Mouse (Mus musculus) neural tube, embryonic 14.5 days (tissue): ENCODE measurements around the gene Arih2. TPM values are rescaled to one million over a fixed set of nuclear protein-coding genes. Genes with fewer than 3 reads are reported as not detected.

ENCODE experiments used
- ATAC-seq: fragments of 200-750 bp; cut with Nextera tagmentation; 2 replicates; pipeline ENCODE4 v1.8.0; 2017; ENCODE audit warnings: low read depth, mild to moderate bottlenecking, moderate TSS enrichment, moderate library complexity
- H3K27ac ChIP-seq: fragments of 300-500 bp; sonication (generic); 2 replicates; pipeline ENCODE4 v1.5.1; 2014; ENCODE audit warnings: low read depth, mild to moderate bottlenecking, control low read depth, low read length, moderate library complexity, mixed read lengths
- H3K27me3 ChIP-seq: fragments of 300-500 bp; sonication (generic); 2 replicates; pipeline ENCODE4 v1.6.1; 2014; ENCODE audit warnings: low read length; ENCODE audit not compliant: control insufficient read depth, insufficient read depth
- H3K36me3 ChIP-seq: fragments of 300-500 bp; sonication (generic); 2 replicates; pipeline ENCODE4 v1.6.1; 2014; ENCODE audit warnings: low read length, mixed read lengths; ENCODE audit not compliant: control insufficient read depth, insufficient read depth
- H3K4me1 ChIP-seq: fragments of 300-500 bp; sonication (generic); 2 replicates; pipeline ENCODE4 v1.6.1; 2014; ENCODE audit warnings: low read length; ENCODE audit not compliant: control insufficient read depth, insufficient read depth
- H3K4me2 ChIP-seq: fragments of 300-500 bp; sonication (generic); 2 replicates; pipeline ENCODE4 v1.6.1; 2014; ENCODE audit warnings: mild to moderate bottlenecking, low read depth, low read length, control low read depth
- H3K4me3 ChIP-seq: fragments of 300-500 bp; sonication (generic); 2 replicates; pipeline ENCODE4 v1.5.1; 2014; ENCODE audit warnings: low read depth, low read length, control low read depth, mixed read lengths
- H3K9ac ChIP-seq: fragments of 300-500 bp; sonication (generic); replicated peaks from 2 replicates; pipeline ENCODE4 v1.6.1; 2014; ENCODE audit warnings: low read depth, mild to moderate bottlenecking, control low read depth, low read length, mixed read lengths
- H3K9me3 ChIP-seq: fragments of 300-500 bp; sonication (generic); 2 replicates; pipeline ENCODE4 v1.6.1; 2016; ENCODE audit warnings: low read length; ENCODE audit not compliant: control insufficient read depth
- WGBS: fragments of 180-500 bp; shearing (Covaris S2); extraction: QIAGEN DNeasy Blood & Tissue Kit; methylation state at CpG from one replicate; pipeline ENCODE4 v1.1.7; 2014; 5-methylcytosine and 5-hydroxymethylcytosine counted together
- polyA plus RNA-seq: library from polyadenylated mRNA; unstranded; fragments of >200 nt; fragmentation: Nextera tagmentation; extraction: Ambion mirVana; gene quantifications from 2 replicates; pipeline ENCODE4 v1.2.1, GENCODE M21; 2014

Arih2 gene
- polyA plus RNA-seq, 1 experiment from 2014 or later = 37.7 TPM

GRCm38 (mm10) chr9:108571401-108571973 lies 77.7 kb downstream of the Arih2 start:
- ATAC-seq = no peak
- Histone ChIP-seq H3K9me3 (no peaks in the 10 kb centered on the region), H3K4me2 (no peak overlapping the region), H3K4me3 (no peak overlapping the region), H3K4me1 (peaks cover 42% of the 10 kb centered on the region), H3K27ac (no peak overlapping the region), H3K27me3 (no peaks in the 10 kb centered on the region), H3K36me3 (peaks cover 45% of the 10 kb centered on the region), H3K9ac (no peak overlapping the region)
- 96% methylated on average over 16 of the region's 16 CpGs for WGBS

DNA sequence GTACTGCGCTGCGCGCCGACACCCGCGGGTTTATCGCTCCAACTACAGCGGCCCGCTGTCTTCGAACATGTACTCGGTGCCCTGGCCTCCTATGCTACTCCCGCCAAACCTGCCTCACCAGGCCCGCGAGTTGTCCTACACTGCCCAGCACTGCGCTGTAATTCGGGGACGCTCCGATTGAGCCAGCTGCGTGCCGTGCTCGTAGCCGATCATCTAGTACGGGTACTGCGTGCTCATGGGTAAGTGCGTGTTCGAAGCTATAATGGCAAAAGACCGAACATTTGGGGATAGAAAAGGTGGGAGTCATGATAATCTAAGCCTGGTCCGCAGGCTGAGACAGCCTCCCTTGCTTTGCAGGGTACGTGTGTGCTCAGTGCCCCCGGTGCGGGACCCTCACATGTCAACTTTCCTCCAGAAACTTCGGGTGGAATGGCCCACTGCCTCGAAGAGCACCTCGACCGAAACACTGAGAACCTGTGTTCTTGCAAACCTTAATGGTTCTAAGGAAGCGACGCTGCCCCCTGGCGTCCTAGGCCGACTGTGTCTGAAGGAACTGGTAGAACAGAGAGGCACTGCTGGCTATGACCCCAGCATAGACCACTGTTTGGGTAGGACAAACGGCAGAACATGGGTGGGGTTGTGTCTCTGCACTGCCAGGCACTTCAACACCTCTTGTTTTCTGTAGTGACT lies 78.8 kb downstream of the Arih2 start:
- H3K4me2 ChIP-seq = peak overlapping the region; percentile 71
- peak overlapping the region; percentile 46 for H3K4me3 ChIP-seq
- peaks cover 39% of the 10 kb centered on the region for H3K4me1 ChIP-seq
- H3K27ac ChIP-seq = peak overlapping the region; percentile 35
- H3K27me3 ChIP-seq = no peaks in the 10 kb centered on the region
- peak; percentile 5; the same call in 1 of the 2 replicates for ATAC-seq
- 1% methylated on average over 40 of the region's 40 CpGs for WGBS
- H3K36me3 ChIP-seq = peaks cover 45% of the 10 kb centered on the region
- no peaks in the 10 kb centered on the region for H3K9me3 ChIP-seq
- peak overlapping the region; percentile 53 for H3K9ac ChIP-seq

DNA sequence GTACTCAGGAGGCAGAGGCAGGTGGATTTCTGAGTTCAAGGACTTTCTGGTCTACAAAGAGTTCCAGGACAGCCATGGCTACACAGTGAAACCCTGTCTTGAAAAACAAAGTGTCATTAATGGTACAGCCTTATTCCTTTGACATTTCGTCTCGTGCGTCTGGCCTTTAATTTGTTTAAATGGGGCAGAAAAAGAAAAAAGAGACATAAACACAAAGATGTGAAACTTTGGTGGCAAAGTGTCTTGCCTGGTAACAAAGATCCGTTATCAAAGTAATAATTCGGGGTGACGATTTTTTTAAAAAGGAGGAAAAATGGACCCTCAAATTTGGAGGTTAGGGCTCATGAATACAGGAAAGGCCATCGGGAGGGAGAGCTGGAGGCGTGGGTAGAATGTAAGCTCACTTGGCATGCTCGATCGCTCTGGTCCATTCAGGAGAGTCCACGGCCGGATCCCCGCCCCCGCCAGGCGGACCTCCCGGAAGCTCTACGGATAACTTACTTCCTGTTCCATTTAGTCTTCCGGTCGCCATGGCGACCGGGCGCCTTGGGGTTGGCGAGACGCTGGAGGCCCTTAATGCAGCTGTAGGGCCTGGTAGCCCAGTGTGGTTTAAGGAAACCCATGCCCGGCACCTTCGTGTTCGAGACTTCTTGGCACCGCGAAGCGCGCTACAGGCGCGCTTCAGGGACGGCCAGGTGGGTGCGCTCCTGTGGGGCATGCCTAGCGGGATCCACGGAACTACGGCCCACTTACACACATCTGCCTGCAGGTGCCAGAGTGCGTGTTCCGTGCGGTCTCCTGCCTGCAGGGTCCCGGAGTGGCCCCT lies 79.6 kb downstream of the Arih2 start, which contains the start of gene Dalrd3:
Gene Dalrd3, plus strand, starts transcription at position 506 of the 826 bp plus-strand sequence.
- Histone ChIP-seq H3K36me3 (peaks cover 38% of the 10 kb centered on the region), H3K9me3 (no peaks in the 10 kb centered on the region), H3K27ac (peak within 1 kb of the TSS; percentile 35), H3K4me1 (peaks cover 33% of the 10 kb centered on the region), H3K27me3 (no peaks in the 10 kb centered on the region), H3K9ac (peak within 1 kb of the TSS; percentile 53), H3K4me3 (peak within 1 kb of the TSS; percentile 46), H3K4me2 (peak within 1 kb of the TSS; percentile 71)
- peak; percentile 76 for ATAC-seq
- 6% methylated on average over 42 of the region's 42 CpGs for WGBS

DNA sequence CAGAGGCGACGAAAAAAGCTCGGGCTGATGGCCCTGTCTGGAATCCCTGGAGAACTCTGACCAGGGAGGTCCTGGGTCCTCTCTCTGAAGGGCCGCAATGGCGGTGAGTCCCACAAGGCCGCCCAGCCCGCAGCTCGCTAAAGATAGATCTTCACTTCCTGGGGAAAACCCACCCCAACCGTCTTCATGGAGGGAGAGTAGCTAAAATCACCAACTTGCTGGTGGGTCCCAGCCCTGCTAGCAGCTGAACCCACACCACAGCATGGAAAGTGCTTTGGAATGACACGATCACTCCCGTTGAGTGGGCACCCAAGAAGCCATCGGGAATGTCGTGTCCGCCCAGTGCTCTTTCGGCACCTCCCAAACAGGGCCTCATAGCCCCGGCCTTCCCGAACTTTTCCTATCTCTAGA lies 80.7 kb downstream of the Arih2 start:
- Histone ChIP-seq H3K9me3 (no peaks in the 10 kb centered on the region), H3K9ac (no peak overlapping the region), H3K4me1 (peaks cover 26% of the 10 kb centered on the region), H3K4me2 (peak overlapping the region; percentile 80), H3K27ac (no peak overlapping the region), H3K27me3 (no peaks in the 10 kb centered on the region), H3K4me3 (no peak overlapping the region; the same call in 1 of the 2 replicates), H3K36me3 (peaks cover 41% of the 10 kb centered on the region)
- WGBS = 85% methylated on average over 17 of the region's 17 CpGs
- no peak for ATAC-seq

DNA sequence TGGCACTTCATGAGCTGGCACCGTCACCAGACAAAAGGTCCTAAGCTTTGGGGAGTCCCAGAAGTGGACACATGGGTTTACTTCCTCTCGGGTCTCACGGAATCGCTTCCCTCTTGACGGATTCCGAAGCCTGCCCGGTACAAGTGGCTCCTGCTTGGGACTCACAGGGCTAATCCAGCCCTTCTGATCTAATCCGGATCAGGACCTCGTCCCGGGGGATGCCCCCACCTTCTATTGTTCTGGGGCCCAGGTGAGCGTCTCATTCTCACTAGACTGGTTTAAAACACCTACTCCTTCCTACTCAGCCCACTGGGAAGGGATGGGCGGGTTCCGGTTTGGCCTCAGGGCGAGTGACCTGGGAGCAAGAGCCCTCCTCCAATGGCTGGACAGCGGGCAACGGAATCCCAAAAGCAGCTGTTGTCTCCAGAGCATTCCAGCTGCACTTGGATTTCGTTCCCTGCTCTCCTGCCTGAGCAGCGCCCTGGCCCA lies 81.2 kb downstream of the Arih2 start:
- H3K4me3 ChIP-seq = peak overlapping the region; percentile 73
- H3K27ac ChIP-seq = peak overlapping the region; percentile 93
- no peaks in the 10 kb centered on the region for H3K27me3 ChIP-seq
- H3K4me1 ChIP-seq = peaks cover 26% of the 10 kb centered on the region
- peaks cover 37% of the 10 kb centered on the region for H3K36me3 ChIP-seq
- 14% methylated on average over 18 of the region's 18 CpGs for WGBS
- H3K9me3 ChIP-seq = no peaks in the 10 kb centered on the region
- no peak for ATAC-seq
- peak overlapping the region; percentile 80 for H3K4me2 ChIP-seq
- H3K9ac ChIP-seq = peak overlapping the region; percentile 64

GRCm38 (mm10) chr9:108566815-108567776 lies 82.1 kb downstream of the Arih2 start, which contains the start of gene Ndufaf3:
Gene Ndufaf3, minus strand, starts transcription at chr9:108567434.
- no peaks in the 10 kb centered on the region for H3K9me3 ChIP-seq

GRCm38 (mm10) chr9:108565881-108566814 lies 83.0 kb downstream of the Arih2 start:
- Histone ChIP-seq H3K9me3 (no peaks in the 10 kb centered on the region), H3K4me2 (peak overlapping the region; percentile 80), H3K9ac (peak overlapping the region; percentile 65), H3K4me1 (peaks cover 26% of the 10 kb centered on the region), H3K27me3 (no peaks in the 10 kb centered on the region), H3K4me3 (peak overlapping the region; percentile 73), H3K36me3 (peaks cover 24% of the 10 kb centered on the region), H3K27ac (peak overlapping the region; percentile 93)
- ATAC-seq = no peak
- 10% methylated on average over 35 of the region's 35 CpGs for WGBS

More at GRCm38 (mm10) chr9:108566815-108567776, 82.1 kb downstream of the Arih2 start, which contains the start of gene Ndufaf3:
- peak within 1 kb of the TSS; percentile 80 for H3K4me2 ChIP-seq
- peak within 1 kb of the TSS; percentile 65 for H3K9ac ChIP-seq
- H3K36me3 ChIP-seq = peaks cover 29% of the 10 kb centered on the region
- peak; percentile 85 for ATAC-seq
- no peaks in the 10 kb centered on the region for H3K27me3 ChIP-seq
- H3K27ac ChIP-seq = peak within 1 kb of the TSS; percentile 93
- H3K4me3 ChIP-seq = peak within 1 kb of the TSS; percentile 73
- WGBS = under 1% methylated on average over 72 of the region's 73 CpGs
- H3K4me1 ChIP-seq = peaks cover 26% of the 10 kb centered on the region
